Mouse (Mus musculus): ENCODE measurements around the gene Dlg5. TPM values are rescaled to one million over a fixed set of nuclear protein-coding genes. Genes with fewer than 3 reads are reported as not detected.
A peak's percentile ranks its signal among the peaks of the same experiment; 100 is the strongest.

The Dlg5 gene
- polyA plus RNA-seq, 1 experiment: 32.4 TPM

GRCm38 (mm10) chr14:24232641-24233633, 12.8 kb downstream of the Dlg5 start:
- peaks cover 4% of the 10 kb centered on the region; the same call in 1 of the 2 replicates for H3K4me1 ChIP-seq (ENCODE audit: control insufficient read depth, insufficient read depth, low read length)
- TF ChIP-seq CTCF (IDR thresholded peaks at IDR 0.05; ENCODE audit: borderline replicate concordance, insufficient read depth, low read depth, low read length) (no peak), POLR2A (IDR thresholded peaks at IDR 0.05; ENCODE audit: borderline replicate concordance, insufficient read depth, low read length) (no peak)
- 76% methylated on average over 11 of the region's 12 CpGs for WGBS
- DNase-seq: peak in 1 of 2 experiments; percentile 35
- H3K27me3 ChIP-seq (ENCODE audit: control insufficient read depth, insufficient read depth, low read length): no peaks in the 10 kb centered on the region
- no peak overlapping the region for H3K4me3 ChIP-seq (replicated peaks; ENCODE audit: insufficient read depth, low read depth, low read length)
- no peak overlapping the region for H3K27ac ChIP-seq (ENCODE audit: insufficient read depth, low read length)

DNA sequence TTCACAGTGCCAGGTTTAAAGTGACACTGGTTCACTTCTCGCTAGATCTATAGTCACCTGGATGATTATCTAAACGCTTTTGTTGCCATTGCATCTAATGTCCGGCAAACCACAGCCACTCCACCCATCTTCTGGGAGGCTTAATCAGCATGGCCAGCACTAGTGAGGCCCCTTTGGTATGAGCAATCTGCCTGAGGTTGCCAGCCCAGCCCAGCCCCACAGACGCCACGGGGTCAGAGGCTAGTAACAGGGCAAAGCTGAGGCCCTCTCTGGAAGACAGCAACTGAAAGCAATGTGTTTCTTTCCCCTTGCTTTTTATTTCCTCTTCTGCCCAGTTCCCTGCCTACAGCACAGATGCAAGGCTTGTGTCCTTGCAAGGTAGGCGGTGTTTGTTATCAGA, 17.2 kb downstream of the Dlg5 start:
- DNase-seq: no peak
- Histone ChIP-seq H3K27ac (ENCODE audit: insufficient read depth, low read length) (no peak overlapping the region), H3K27me3 (ENCODE audit: control insufficient read depth, insufficient read depth, low read length) (no peaks in the 10 kb centered on the region), H3K4me3 (replicated peaks; ENCODE audit: insufficient read depth, low read depth, low read length) (no peak overlapping the region), H3K4me1 (ENCODE audit: control insufficient read depth, insufficient read depth, low read length) (0 out of 2 replicates have a peak, but pooled peaks cover 4% of the 10 kb centered on the region)
- WGBS: 90% methylated on average over 6 of the region's 6 CpGs
- TF ChIP-seq POLR2A (IDR thresholded peaks at IDR 0.05; ENCODE audit: borderline replicate concordance, insufficient read depth, low read length) (no peak), CTCF (IDR thresholded peaks at IDR 0.05; ENCODE audit: borderline replicate concordance, insufficient read depth, low read depth, low read length) (no peak)

- Histone ChIP-seq H3K27me3 (ENCODE audit: control insufficient read depth, insufficient read depth, low read length) (no peaks in the 10 kb centered on the region), H3K4me1 (ENCODE audit: control insufficient read depth, insufficient read depth, low read length) (peaks cover 9% of the 10 kb centered on the region), H3K4me3 (replicated peaks; ENCODE audit: insufficient read depth, low read depth, low read length) (no peak overlapping the region), H3K27ac (ENCODE audit: insufficient read depth, low read length) (no peak overlapping the region)
- 88% methylated on average over 8 of the region's 8 CpGs for WGBS
- no peak for DNase-seq
- TF ChIP-seq CTCF (IDR thresholded peaks at IDR 0.05; ENCODE audit: borderline replicate concordance, insufficient read depth, low read depth, low read length) (no peak), POLR2A (IDR thresholded peaks at IDR 0.05; ENCODE audit: borderline replicate concordance, insufficient read depth, low read length) (no peak)
Observed at GRCm38 (mm10) chr14:24227015-24227414, 18.7 kb downstream of the Dlg5 start.

DNA sequence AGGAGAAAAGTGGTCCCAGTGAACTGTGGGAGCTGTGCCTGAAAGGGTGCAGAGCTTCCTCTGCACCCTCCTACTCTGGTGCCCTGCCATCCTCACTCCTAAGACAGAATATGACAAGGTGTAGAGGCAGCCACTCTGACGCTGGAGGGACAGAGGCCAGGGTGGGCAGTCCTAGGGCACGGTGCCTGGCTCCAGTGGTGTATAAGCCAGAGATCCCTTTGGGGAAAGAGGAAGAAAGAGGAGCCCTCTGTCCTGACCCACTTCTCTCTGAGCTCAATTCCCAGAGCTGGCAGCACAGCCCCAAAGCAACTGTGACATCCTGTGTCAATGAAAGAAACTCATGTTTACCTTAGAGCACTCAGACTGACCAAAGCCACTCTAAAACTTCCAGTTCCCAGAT, 19.4 kb downstream of the Dlg5 start:
- WGBS: 38% methylated on average over 2 of the region's 2 CpGs
- H3K27ac ChIP-seq (ENCODE audit: insufficient read depth, low read length): no peak overlapping the region

DNA sequence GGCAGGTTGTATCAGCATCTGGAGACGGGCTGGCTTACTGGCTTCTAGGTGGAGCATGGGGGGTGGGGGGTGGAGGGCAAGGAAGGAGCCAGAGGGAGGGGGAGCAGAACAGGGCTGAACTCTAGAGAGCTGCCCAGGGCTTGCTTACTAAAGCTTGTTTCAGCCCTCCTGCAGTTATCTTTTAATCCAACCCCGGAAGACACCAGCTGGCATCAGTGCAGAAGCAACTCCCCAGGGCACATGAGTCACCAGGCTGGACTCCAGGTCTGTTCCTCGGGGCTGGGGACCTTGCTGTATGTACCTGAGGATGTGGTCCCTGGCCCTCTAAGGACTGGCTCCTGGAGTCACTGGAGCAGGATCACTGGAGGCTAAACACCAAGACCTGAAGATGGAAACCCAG, 23.0 kb downstream of the Dlg5 start:
- Histone ChIP-seq H3K27ac (ENCODE audit: insufficient read depth, low read length) (no peak overlapping the region), H3K4me1 (ENCODE audit: control insufficient read depth, insufficient read depth, low read length) (peaks cover 9% of the 10 kb centered on the region), H3K27me3 (ENCODE audit: control insufficient read depth, insufficient read depth, low read length) (no peaks in the 10 kb centered on the region), H3K4me3 (replicated peaks; ENCODE audit: insufficient read depth, low read depth, low read length) (no peak overlapping the region)
- WGBS: 17% methylated on average over 3 of the region's 3 CpGs
- peak; percentile 19 to 24 for DNase-seq
- TF ChIP-seq POLR2A (IDR thresholded peaks at IDR 0.05; ENCODE audit: borderline replicate concordance, insufficient read depth, low read length) (no peak), CTCF (IDR thresholded peaks at IDR 0.05; ENCODE audit: borderline replicate concordance, insufficient read depth, low read depth, low read length) (no peak)

More for the DNA sequence above, 19.4 kb downstream of the Dlg5 start:
- DNase-seq: no peak
- Histone ChIP-seq H3K27me3 (ENCODE audit: control insufficient read depth, insufficient read depth, low read length) (no peaks in the 10 kb centered on the region), H3K4me1 (ENCODE audit: control insufficient read depth, insufficient read depth, low read length) (peaks cover 9% of the 10 kb centered on the region), H3K4me3 (replicated peaks; ENCODE audit: insufficient read depth, low read depth, low read length) (no peak overlapping the region)
- TF ChIP-seq CTCF (IDR thresholded peaks at IDR 0.05; ENCODE audit: borderline replicate concordance, insufficient read depth, low read depth, low read length): no peak

DNA sequence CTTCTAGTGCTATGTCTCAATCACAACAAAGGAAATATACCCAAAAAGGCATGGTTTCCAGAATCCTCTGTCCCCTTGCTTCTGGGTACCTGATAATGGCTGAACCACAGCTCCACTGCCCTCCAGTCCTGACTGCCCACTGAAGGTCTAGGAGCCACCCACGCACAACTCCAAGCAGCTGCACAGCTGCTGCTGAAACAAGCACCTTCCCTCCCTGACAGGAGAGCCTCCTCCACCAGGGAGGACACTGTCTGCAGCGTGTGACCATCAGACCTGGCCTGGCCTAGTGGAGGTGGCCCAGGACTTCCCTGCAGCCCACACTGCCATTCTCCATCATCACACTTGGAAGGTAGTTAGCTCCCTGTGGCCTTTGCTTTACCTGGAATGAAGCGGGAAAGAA, 23.4 kb downstream of the Dlg5 start:
- DNase-seq: no peak
- H3K4me3 ChIP-seq (replicated peaks; ENCODE audit: insufficient read depth, low read depth, low read length): no peak overlapping the region
- H3K27me3 ChIP-seq (ENCODE audit: control insufficient read depth, insufficient read depth, low read length): no peaks in the 10 kb centered on the region
- no peak for TF ChIP-seq POLR2A (IDR thresholded peaks at IDR 0.05; ENCODE audit: borderline replicate concordance, insufficient read depth, low read length)
- TF ChIP-seq CTCF (IDR thresholded peaks at IDR 0.05; ENCODE audit: borderline replicate concordance, insufficient read depth, low read depth, low read length): no peak
- WGBS: 59% methylated on average over 3 of the region's 3 CpGs
- H3K4me1 ChIP-seq (ENCODE audit: control insufficient read depth, insufficient read depth, low read length): peaks cover 9% of the 10 kb centered on the region
- H3K27ac ChIP-seq (ENCODE audit: insufficient read depth, low read length): no peak overlapping the region

GRCm38 (mm10) chr14:24217362-24217722, 28.4 kb downstream of the Dlg5 start:
- no peak overlapping the region for H3K27ac ChIP-seq (ENCODE audit: insufficient read depth, low read length)
- H3K27me3 ChIP-seq (ENCODE audit: control insufficient read depth, insufficient read depth, low read length): no peaks in the 10 kb centered on the region
- TF ChIP-seq CTCF (IDR thresholded peaks at IDR 0.05; ENCODE audit: borderline replicate concordance, insufficient read depth, low read depth, low read length): no peak
- TF ChIP-seq POLR2A (IDR thresholded peaks at IDR 0.05; ENCODE audit: borderline replicate concordance, insufficient read depth, low read length): no peak
- H3K4me1 ChIP-seq (ENCODE audit: control insufficient read depth, insufficient read depth, low read length): peaks cover 5% of the 10 kb centered on the region
- DNase-seq: no peak
- 76% methylated on average over 8 of the region's 8 CpGs for WGBS
- H3K4me3 ChIP-seq (replicated peaks; ENCODE audit: insufficient read depth, low read depth, low read length): no peak overlapping the region

Measured in cerebellum, adult 2 months (tissue).